Mouse (Mus musculus) CD4-positive, CD25-positive, alpha-beta regulatory T cell, adult 9 weeks (primary cell): ENCODE results near the gene Chodl. TPM values are rescaled to one million over a fixed set of nuclear protein-coding genes. Genes with fewer than 3 reads are reported as not detected.

Source experiments
- polyA plus RNA-seq: library from polyadenylated mRNA; unstranded; fragments of 100-300 nt; shearing (Covaris generic); gene quantifications from one replicate; pipeline ENCODE4 v1.2.1, GENCODE M21; 2017

Gene Chodl
- polyA plus RNA-seq, result not detected

DNA sequence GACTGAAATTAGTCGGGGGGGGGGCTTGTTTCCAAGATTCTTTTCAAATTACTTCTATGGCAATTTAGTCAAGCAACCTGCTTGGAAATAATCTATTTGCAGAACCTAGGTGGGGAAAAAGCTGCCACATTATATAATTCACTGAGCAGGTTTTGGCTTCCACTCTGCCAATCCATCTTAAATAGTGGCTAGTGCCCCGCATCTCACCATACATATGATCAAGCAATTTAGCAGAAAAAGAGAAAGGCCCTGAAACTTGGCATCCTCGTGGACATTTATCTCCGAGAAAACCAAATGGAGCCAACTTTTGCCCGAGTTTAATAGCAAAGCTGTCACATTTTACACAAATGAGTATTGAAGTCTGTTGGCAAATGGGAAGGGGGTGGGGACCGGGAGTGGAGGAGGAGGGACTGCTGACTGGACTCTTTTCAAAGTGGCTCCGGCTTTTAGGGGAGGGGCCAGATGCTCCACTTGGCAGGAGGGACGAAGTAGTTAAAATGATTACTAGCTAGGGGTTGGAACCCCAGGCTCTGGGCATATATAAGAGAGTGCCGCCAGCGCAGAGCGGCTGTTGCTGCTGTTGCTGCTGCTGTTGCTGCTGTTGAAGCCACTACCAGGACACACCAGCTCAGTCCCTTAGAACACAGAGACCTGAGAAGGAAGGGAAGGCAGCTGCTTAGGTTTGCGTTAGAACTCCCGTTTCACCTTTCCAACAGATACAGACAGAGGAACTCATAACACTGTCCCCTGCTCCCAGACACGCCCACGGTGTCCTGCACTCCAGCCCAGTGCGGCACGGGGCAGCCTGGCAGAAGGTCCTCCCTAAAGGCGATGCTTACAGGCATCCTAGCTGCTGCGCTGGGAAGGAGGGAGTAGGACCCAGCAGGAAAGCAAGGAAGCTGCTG, at the start of gene Chodl:
TSS of gene Chodl (plus strand) at position 567 of the 905 bp plus-strand sequence.

Other genes with a start within 250 kb of the Chodl start
- gene Tmprss15, start 160.1 kb downstream of the Chodl start, polyA plus RNA-seq, result not detected